Comparison of ENCODE assay signal across 30 mouse cellular contexts in the genomic region with DNA sequence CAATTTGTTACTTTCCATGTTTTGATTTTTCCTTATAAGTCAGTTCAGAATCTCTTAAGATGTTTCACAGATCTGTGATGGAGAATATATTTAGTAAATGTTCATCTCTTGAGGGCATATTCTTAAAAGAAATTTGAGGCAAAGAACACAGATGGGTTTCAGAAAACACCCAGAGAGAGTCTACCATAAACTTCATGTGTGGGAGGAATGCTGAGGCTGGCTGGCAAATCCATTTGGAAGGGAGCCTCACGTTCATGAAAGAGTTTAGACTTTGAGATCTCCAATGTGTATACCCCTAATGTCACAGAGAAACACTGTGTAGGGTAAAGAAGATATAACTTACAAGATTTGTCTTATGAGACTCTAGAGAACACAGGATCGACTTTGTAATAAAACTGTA.
DNase-seq lines count a peak whose midpoint lies in the region; ATAC-seq and TF ChIP-seq lines count a peak whose summit lies in the region.
"Had no signal": no experiment of that assay in that cellular context is flagged by ENCODE, and none has a peak within 500 bp of the region (broad histone marks: within the 10 kb centered on the region; RNA-seq: fewer than 3 reads in every experiment).

No protein-coding gene starts in this region.

- WGBS in forebrain, postnatal 0 days = 67% methylated on average over 2 of the region's 2 CpGs
- WGBS in forebrain, embryonic 12.5 days = 74% methylated on average over 2 of the region's 2 CpGs

- H3K4me2 ChIP-seq in forebrain, postnatal 0 days (ENCODE audit: low read depth) = no peak overlapping the region
- no peak overlapping the region for H3K4me2 ChIP-seq in forebrain, embryonic 12.5 days
- H3K4me2 ChIP-seq: heart, embryonic 12.5 days; hindbrain, embryonic 13.5 days; limb, embryonic 12.5 days; liver, embryonic 15.5 days; lung, embryonic 14.5 days had no signal

- H3K9ac ChIP-seq in forebrain, postnatal 0 days = no peak overlapping the region
- no peak overlapping the region for H3K9ac ChIP-seq in forebrain, embryonic 12.5 days
- H3K9ac ChIP-seq: heart, embryonic 12.5 days; hindbrain, embryonic 13.5 days; limb, embryonic 12.5 days; liver, embryonic 15.5 days; lung, embryonic 14.5 days had no signal

- no peak overlapping the region for H3K27ac ChIP-seq in forebrain, postnatal 0 days (ENCODE audit: low read depth, low read length)
- no peak overlapping the region for H3K27ac ChIP-seq in forebrain, embryonic 12.5 days
- H3K27ac ChIP-seq: heart, adult 2 months; hindbrain, embryonic 13.5 days; kidney, postnatal 0 days; limb, embryonic 12.5 days; liver, embryonic 15.5 days had no signal

- H3K9me3 ChIP-seq in forebrain, postnatal 0 days (ENCODE audit: low read length) = no peaks in the 10 kb centered on the region
- H3K9me3 ChIP-seq in forebrain, embryonic 12.5 days = no peaks in the 10 kb centered on the region
- H3K9me3 ChIP-seq: heart, embryonic 12.5 days; hindbrain, embryonic 13.5 days; limb, embryonic 12.5 days; liver, embryonic 15.5 days had no signal

- no peaks in the 10 kb centered on the region for H3K36me3 ChIP-seq in forebrain, postnatal 0 days (ENCODE audit: insufficient read depth)
- H3K36me3 ChIP-seq in forebrain, embryonic 12.5 days (replicated peaks) = no peaks in the 10 kb centered on the region
- H3K36me3 ChIP-seq: heart, embryonic 12.5 days; hindbrain, embryonic 13.5 days; limb, embryonic 12.5 days; liver, embryonic 15.5 days had no signal

- H3K27me3 ChIP-seq in forebrain, postnatal 0 days (ENCODE audit: insufficient read depth, low read length) = no peaks in the 10 kb centered on the region
- H3K27me3 ChIP-seq in forebrain, embryonic 12.5 days = no peaks in the 10 kb centered on the region
- H3K27me3 ChIP-seq: CH12.LX; heart, embryonic 12.5 days; hindbrain, embryonic 13.5 days; limb, embryonic 12.5 days; liver, embryonic 15.5 days had no signal

- H3K4me1 ChIP-seq in forebrain, postnatal 0 days (ENCODE audit: insufficient read depth) = no peaks in the 10 kb centered on the region
- no peaks in the 10 kb centered on the region for H3K4me1 ChIP-seq in forebrain, embryonic 12.5 days
- H3K4me1 ChIP-seq: heart, embryonic 12.5 days; hindbrain, embryonic 13.5 days; limb, embryonic 12.5 days; liver, embryonic 15.5 days had no signal

- peak; percentile 54 for ATAC-seq in forebrain, postnatal 0 days
- ATAC-seq in forebrain, embryonic 12.5 days (ENCODE audit: low FRiP score) = no peak
- ATAC-seq: activated CD4-positive, CD25-positive, alpha-beta regulatory T cell, adult 4 months; forebrain, embryonic 14.5 days; intestine, embryonic 16.5 days had no signal

- no peak for TF ChIP-seq CTCF in forebrain, postnatal 0 days (IDR thresholded peaks at IDR 0.05; ENCODE audit: low read depth)

- DNase-seq in forebrain, postnatal 0 days = peak; percentile 12
- DNase-seq in layer of hippocampus, adult 9-11 months = peak; percentile 11
- no peak for DNase-seq in layer of hippocampus, adult 8-10 months (ENCODE audit: low spot score in 2 of 2)
- DNase-seq in right cerebral cortex, postnatal 10 days (ENCODE audit: low spot score in 2 of 2) = peak; percentile 22 to 43
- DNase-seq in right cerebral cortex, postnatal 14 days = no peak
- DNase-seq in embryo, embryonic 10 days (ENCODE audit: low spot score) = no peak
- DNase-seq: adrenal gland, adult 2 months; adrenal gland, postnatal 36 days; cerebellum, adult 8-10 months; cerebellum, postnatal 25 days; gastrocnemius, postnatal 36 days; heart, adult 2 months; heart, postnatal 4 days; kidney, adult 8-10 months; kidney, postnatal 4 days; layer of hippocampus, postnatal 36 days; lung, embryonic 14.5 days; lung, postnatal 14 days; midbrain, embryonic 14.5 days; thymus, postnatal 4 days had no signal

- no peak overlapping the region for H3K4me3 ChIP-seq in forebrain, postnatal 0 days (ENCODE audit: low read depth, low read length)
- H3K4me3 ChIP-seq in forebrain, embryonic 12.5 days (replicated peaks) = no peak overlapping the region
- H3K4me3 ChIP-seq: heart, adult 2 months; heart, embryonic 12.5 days; hindbrain, embryonic 13.5 days; limb, embryonic 12.5 days; liver, embryonic 15.5 days had no signal

Comparison
In these comparisons a context has a peak if more than half of its experiments do, and no peak if none do; other contexts are left out.
1. DNase-seq: peak in forebrain, postnatal 0 days (single experiment), layer of hippocampus, adult 9-11 months (single experiment) and right cerebral cortex, postnatal 10 days (2 of 2); none in layer of hippocampus, adult 8-10 months (0 of 2), right cerebral cortex, postnatal 14 days (single experiment) and embryo, embryonic 10 days (single experiment).